Mouse (Mus musculus): Measurements from ENCODE around the gene Plcb1.

The Plcb1 gene

GRCm38 (mm10) chr2:135497251-135497650 lies 711.4 kb downstream of the Plcb1 start:
- no peak for DNase-seq (ENCODE audit: extremely low spot score, low read depth, low spot score)

GRCm38 (mm10) chr2:135500872-135501271 lies 715.0 kb downstream of the Plcb1 start:
- DNase-seq (ENCODE audit: extremely low spot score, low read depth, low spot score) = no peak

GRCm38 (mm10) chr2:135503328-135503997 lies 717.6 kb downstream of the Plcb1 start:
- no peak for DNase-seq (ENCODE audit: extremely low spot score, low read depth, low spot score)

GRCm38 (mm10) chr2:135503998-135504354 lies 718.1 kb downstream of the Plcb1 start:
- DNase-seq (ENCODE audit: extremely low spot score, low read depth, low spot score) = no peak

- no peak for DNase-seq (ENCODE audit: extremely low spot score, low read depth, low spot score)
Measured at GRCm38 (mm10) chr2:135507111-135507510, 721.2 kb downstream of the Plcb1 start.

GRCm38 (mm10) chr2:135518956-135519355 lies 733.1 kb downstream of the Plcb1 start:
- no peak for DNase-seq (ENCODE audit: extremely low spot score, low read depth, low spot score)

All from hindlimb bud, embryonic 11.5 days (tissue).